Mouse (Mus musculus) ES-E14 (cell line): ENCODE results near the gene Nebl.

Experiments used
- CHD2 ChIP-seq: IDR thresholded peaks from 2 replicates; pipeline ENCODE4 v1.6.1; 2014; ENCODE audit warnings: mild to moderate bottlenecking, low read depth, low read length, inconsistent platforms
- ZC3H11A ChIP-seq: IDR thresholded peaks from 2 replicates; pipeline ENCODE4 v1.6.1; 2012; ENCODE audit warnings: low read depth, mild to moderate bottlenecking, inconsistent platforms, low read length, borderline replicate concordance

GRCm38 (mm10) chr2:17687141-17687540 lies 44.1 kb downstream of the Nebl start:
- TF ChIP-seq CHD2 (no peak), ZC3H11A (no peak)
